Mouse (Mus musculus): ENCODE results near the gene Hhipl1. TPM values are rescaled to one million over a fixed set of nuclear protein-coding genes. Genes with fewer than 3 reads are reported as not detected.

Hhipl1 gene
- polyA plus RNA-seq, 1 experiment, result not detected

DNA sequence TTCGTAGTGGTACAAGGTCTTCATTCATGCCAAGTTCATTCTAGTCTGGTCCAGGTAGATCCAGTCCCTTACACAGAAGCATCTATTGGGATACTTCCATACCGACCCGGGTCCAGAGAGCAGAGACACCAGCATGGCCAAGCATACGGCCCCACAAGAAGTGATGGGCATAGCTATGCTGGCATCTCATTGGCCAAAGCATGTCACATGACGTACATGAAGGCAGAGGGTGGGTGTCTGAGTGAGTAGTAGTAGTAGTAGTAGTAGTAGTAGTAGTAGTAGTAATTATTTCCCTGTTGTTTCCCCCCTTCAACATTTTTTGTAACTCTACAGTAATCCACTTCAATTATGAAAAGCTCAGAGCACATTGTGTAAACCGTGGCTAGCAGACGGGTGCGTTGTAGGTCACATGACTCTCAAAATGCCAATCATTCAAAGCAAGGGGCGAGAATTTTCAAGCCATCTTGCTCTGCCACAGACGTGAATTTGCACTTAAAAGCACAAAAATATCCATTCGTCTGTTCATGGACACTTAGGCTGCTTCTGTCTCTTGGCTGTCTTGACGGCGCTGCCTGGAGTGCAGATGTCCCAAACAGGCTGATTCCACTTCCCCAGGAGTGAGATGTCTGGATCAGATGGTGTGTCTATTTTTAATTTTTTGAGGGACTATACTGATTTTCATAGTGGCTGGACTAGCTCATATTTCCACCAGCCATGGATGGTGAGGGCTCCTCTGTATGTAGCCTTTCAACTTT lies 72.5 kb downstream of the Hhipl1 start:
- Histone ChIP-seq H3K27ac (replicated peaks; ENCODE audit: low read depth, low read length) (no peak overlapping the region), H3K4me1 (ENCODE audit: control insufficient read depth, insufficient read depth, insufficient read length, low read length) (no peaks in the 10 kb centered on the region), H3K4me3 (ENCODE audit: insufficient read depth, low read depth, low read length) (no peak overlapping the region)

Other genes starting within 250 kb of the Hhipl1 start
- 63.3 and 70.3 TPM in 2 replicates for gene Setd3, start 127.0 kb upstream of the Hhipl1 start, polyA plus RNA-seq (2012; ENCODE audit: insufficient read depth, insufficient read length, missing spikeins)
- 9.1 and 10.9 TPM in 2 replicates for gene Ccnk, start 126.7 kb upstream of the Hhipl1 start, polyA plus RNA-seq (2012; ENCODE audit: insufficient read depth, insufficient read length, missing spikeins)
- gene Ccdc85c, start 30.8 kb upstream of the Hhipl1 start, polyA plus RNA-seq (2012; ENCODE audit: insufficient read depth, insufficient read length, missing spikeins), result 2.3 and 3.3 TPM in 2 replicates
- gene Cyp46a1, start 28.1 kb downstream of the Hhipl1 start, polyA plus RNA-seq (2012; ENCODE audit: insufficient read depth, insufficient read length, missing spikeins), result not detected in 2 replicates
- gene Eml1, start 64.7 kb downstream of the Hhipl1 start, polyA plus RNA-seq (2012; ENCODE audit: insufficient read depth, insufficient read length, missing spikeins), result 4.2 and 5.1 TPM in 2 replicates
- 4.5 and 5.0 TPM in 2 replicates for gene Evl, start 248.4 kb downstream of the Hhipl1 start, polyA plus RNA-seq (2012; ENCODE audit: insufficient read depth, insufficient read length, missing spikeins)

Data from brown adipose tissue, adult 24 weeks (tissue).